Mouse (Mus musculus): ENCODE measurements around the gene Adam11.

- no peak for TF ChIP-seq CTCF (IDR thresholded peaks at IDR 0.05; ENCODE audit: insufficient read depth, low read depth, low read length)
- no peak for TF ChIP-seq POLR2A (IDR thresholded peaks at IDR 0.05; ENCODE audit: insufficient read depth, low read depth, low read length)
These were observed 8.9 kb downstream of the Adam11 start for GRCm38 (mm10) chr11:102769993-102770661.
